Mouse (Mus musculus): Measurements from ENCODE around the gene Anxa4. TPM values are rescaled to one million over a fixed set of nuclear protein-coding genes. Genes with fewer than 3 reads are reported as not detected.

The Anxa4 gene
- polyA plus RNA-seq, 1 experiment from 2014 or later: 40.0 TPM

DNA sequence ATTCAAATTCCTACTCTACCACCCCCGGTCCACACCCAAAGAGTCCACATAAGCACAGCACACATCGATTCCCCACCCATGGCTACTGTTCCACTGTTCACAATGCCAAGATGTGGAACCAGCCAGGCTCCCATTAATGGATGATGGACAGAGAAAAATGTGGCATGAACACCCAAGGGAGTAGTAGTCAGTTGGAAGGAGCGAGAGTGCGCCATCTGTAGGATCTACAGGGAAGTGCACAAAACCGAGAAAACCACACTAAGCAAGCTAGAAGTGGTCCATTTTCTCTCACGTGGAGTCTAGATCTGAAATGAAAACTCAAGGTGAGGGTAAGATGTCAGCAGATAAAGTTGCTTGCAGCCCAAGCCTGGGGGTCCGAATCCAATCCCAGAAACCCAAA lies 27.3 kb upstream of the Anxa4 start:
- peaks cover 18% of the 10 kb centered on the region for H3K4me1 ChIP-seq
- no peaks in the 10 kb centered on the region for H3K9me3 ChIP-seq (replicated peaks)
- no peaks in the 10 kb centered on the region for H3K36me3 ChIP-seq
- no peak overlapping the region for H3K4me2 ChIP-seq
- H3K4me3 ChIP-seq (replicated peaks): no peak overlapping the region
- no peaks in the 10 kb centered on the region for H3K27me3 ChIP-seq
- WGBS: 68% methylated on average over 7 of the region's 7 CpGs
- no peak overlapping the region for H3K9ac ChIP-seq
- no peak overlapping the region for H3K27ac ChIP-seq
- ATAC-seq (replicated peaks; ENCODE audit: low FRiP score): no peak

DNA sequence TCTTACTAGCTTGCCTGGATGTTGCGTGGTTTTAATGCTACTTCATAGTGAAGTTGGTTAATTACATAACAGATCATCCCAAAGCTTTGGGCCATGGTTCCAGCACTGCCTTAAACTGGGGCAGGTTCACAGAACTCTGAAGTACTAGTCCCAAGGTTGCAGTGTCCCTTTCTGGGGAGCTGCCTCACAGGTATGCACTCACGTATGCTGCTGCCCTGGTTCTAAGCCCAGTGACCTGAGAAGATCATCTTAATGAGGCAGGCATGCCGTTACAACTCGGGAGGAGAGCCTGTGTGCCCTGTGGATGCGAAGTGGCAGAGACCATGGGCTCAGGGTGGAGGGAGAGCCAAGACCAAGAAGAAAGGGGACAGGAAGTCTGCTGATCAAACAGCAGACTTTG lies 26.5 kb upstream of the Anxa4 start:
- H3K9ac ChIP-seq: no peak overlapping the region
- no peaks in the 10 kb centered on the region for H3K27me3 ChIP-seq
- H3K27ac ChIP-seq: no peak overlapping the region
- 65% methylated on average over 5 of the region's 5 CpGs for WGBS
- H3K4me2 ChIP-seq: no peak overlapping the region
- H3K4me1 ChIP-seq: peaks cover 26% of the 10 kb centered on the region
- no peak overlapping the region for H3K4me3 ChIP-seq (replicated peaks)
- no peaks in the 10 kb centered on the region for H3K36me3 ChIP-seq
- no peak for ATAC-seq (replicated peaks; ENCODE audit: low FRiP score)
- H3K9me3 ChIP-seq (replicated peaks): no peaks in the 10 kb centered on the region

DNA sequence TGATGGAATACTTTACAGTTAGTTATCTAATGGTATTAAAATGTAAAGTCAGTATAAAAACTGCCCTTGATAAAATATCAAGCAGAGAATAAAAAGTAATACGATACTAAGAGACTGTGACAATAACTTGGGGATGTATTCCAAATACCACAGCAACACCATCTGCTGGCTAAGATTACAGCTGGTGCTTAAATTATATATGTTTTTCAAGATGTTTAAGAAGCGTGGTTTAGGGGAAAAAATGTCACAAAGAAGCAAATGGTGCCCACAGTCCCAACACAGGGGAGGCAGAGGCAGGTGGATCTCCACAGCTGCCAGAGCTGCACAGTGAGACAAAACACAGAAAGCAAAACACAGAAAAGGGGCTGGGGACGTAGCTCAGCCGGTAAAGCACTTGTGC lies 25.5 kb upstream of the Anxa4 start:
- peaks cover 27% of the 10 kb centered on the region for H3K4me1 ChIP-seq
- WGBS: 73% methylated on average over 4 of the region's 4 CpGs
- no peak overlapping the region for H3K4me3 ChIP-seq (replicated peaks)
- H3K9ac ChIP-seq: no peak overlapping the region
- no peaks in the 10 kb centered on the region for H3K27me3 ChIP-seq
- ATAC-seq (replicated peaks; ENCODE audit: low FRiP score): no peak
- H3K27ac ChIP-seq: no peak overlapping the region
- H3K9me3 ChIP-seq (replicated peaks): no peaks in the 10 kb centered on the region
- H3K4me2 ChIP-seq: no peak overlapping the region
- H3K36me3 ChIP-seq: no peaks in the 10 kb centered on the region

DNA sequence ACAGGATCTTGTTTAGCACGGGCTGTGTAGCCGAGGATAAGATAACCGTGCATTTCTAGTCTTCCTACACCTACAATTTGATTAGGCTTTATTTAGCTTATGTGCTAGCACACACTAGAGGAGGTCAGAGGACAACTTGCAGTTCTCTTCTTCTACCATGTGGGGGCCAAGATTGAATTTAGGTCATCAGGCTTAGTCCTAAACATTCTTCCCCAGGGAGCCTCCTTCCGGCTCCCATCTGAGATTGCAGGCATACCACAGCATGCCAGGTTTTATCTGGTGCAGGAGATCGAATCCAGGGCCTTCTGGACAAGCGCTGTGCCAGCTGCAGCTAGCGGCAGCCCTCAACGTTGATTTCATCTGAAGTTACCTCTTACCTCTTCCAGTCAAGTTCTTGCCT lies 23.2 kb upstream of the Anxa4 start:
- no peak overlapping the region for H3K9ac ChIP-seq
- H3K27me3 ChIP-seq: no peaks in the 10 kb centered on the region
- H3K4me2 ChIP-seq: no peak overlapping the region
- no peaks in the 10 kb centered on the region for H3K9me3 ChIP-seq (replicated peaks)
- ATAC-seq (replicated peaks; ENCODE audit: low FRiP score): no peak
- no peak overlapping the region for H3K27ac ChIP-seq
- H3K4me3 ChIP-seq (replicated peaks): no peak overlapping the region
- no peaks in the 10 kb centered on the region for H3K36me3 ChIP-seq
- WGBS: 26% methylated on average over 8 of the region's 8 CpGs
- H3K4me1 ChIP-seq: peaks cover 9% of the 10 kb centered on the region

DNA sequence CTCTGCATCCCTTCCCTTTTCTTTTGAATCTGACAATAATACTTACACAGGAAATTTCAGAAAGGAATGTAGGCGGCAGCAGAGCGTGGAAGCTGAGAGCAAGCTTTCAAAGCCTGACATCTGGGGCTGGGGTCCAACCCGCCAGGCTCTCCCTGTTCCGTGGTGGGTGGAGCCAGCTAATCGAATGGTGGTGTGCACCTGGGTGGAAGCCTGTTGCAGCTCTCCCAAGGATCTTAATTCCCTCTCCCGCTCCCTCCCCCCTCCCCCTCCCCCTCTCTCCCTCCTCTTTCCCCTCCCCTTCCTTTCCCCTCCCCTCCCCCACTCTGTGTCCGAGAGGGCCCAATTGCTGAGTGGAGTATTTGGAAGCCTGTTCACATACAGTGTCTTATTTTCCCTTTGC lies 22.1 kb upstream of the Anxa4 start:
- 0 out of 2 replicates have a peak overlapping the region, but pooled peaks have one; percentile 14 for H3K9ac ChIP-seq
- H3K27me3 ChIP-seq: no peaks in the 10 kb centered on the region
- peak overlapping the region; percentile 41; the same call in 1 of the 2 replicates for H3K27ac ChIP-seq
- H3K4me3 ChIP-seq (replicated peaks): peak overlapping the region; percentile 11; the same call in 1 of the 2 replicates
- H3K4me2 ChIP-seq: peak overlapping the region; percentile 52
- 10% methylated on average over 7 of the region's 7 CpGs for WGBS
- H3K9me3 ChIP-seq (replicated peaks): no peaks in the 10 kb centered on the region
- ATAC-seq (replicated peaks; ENCODE audit: low FRiP score): no peak
- H3K36me3 ChIP-seq: no peaks in the 10 kb centered on the region
- peaks cover 9% of the 10 kb centered on the region for H3K4me1 ChIP-seq

DNA sequence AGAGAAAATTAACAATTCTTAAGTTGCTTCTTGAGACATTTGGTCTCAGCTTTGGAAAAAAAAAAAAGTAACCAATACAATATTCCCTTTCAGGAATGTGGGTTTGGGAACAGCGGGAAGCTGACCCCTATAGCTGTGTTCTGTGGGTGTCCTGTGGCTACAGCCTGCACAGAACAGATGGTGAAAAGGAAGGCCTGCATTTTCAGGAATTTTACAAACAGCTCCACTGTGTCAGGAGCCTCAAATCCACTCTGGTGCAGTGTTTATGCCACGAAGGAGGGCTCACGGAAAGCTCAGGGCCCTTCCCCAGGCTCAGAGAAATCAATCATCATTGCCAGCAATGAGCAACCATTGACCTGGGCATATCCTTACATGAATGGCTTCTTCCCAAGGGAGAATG lies 21.5 kb upstream of the Anxa4 start:
- no peaks in the 10 kb centered on the region for H3K36me3 ChIP-seq
- no peak overlapping the region for H3K4me3 ChIP-seq (replicated peaks)
- 0 out of 2 replicates have a peak overlapping the region, but pooled peaks have one; percentile 14 for H3K9ac ChIP-seq
- 0 out of 2 replicates have a peak, but pooled peaks cover 3% of the 10 kb centered on the region for H3K27me3 ChIP-seq
- H3K4me2 ChIP-seq: peak overlapping the region; percentile 52
- peaks cover 9% of the 10 kb centered on the region for H3K4me1 ChIP-seq
- peak overlapping the region; percentile 41; the same call in 1 of the 2 replicates for H3K27ac ChIP-seq
- 54% methylated on average over 3 of the region's 3 CpGs for WGBS
- no peak for ATAC-seq (replicated peaks; ENCODE audit: low FRiP score)
- no peaks in the 10 kb centered on the region for H3K9me3 ChIP-seq (replicated peaks)

DNA sequence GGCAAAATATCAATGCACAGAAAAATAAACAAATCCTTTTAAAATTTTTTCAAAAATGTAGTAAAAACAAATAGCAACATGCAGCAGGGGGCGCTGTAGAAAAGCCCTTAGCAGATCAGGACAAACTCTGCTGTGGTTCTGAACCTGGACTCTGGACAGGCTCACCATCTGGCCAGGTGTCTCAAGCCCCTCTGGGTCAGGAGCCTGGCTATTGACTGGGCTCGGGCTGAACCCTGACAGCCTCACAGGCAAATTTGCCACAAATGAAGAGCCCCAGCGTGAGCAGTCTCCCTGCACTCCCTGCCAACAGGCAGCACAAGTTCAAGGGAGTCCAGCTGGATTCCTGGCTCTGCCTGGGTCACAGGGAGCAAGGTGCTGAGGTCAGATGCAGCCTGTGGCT lies 20.0 kb upstream of the Anxa4 start:
- no peak overlapping the region for H3K4me3 ChIP-seq (replicated peaks)
- peaks cover 9% of the 10 kb centered on the region for H3K4me1 ChIP-seq
- ATAC-seq (replicated peaks; ENCODE audit: low FRiP score): no peak
- 24% methylated on average over 3 of the region's 3 CpGs for WGBS
- no peak overlapping the region for H3K4me2 ChIP-seq
- H3K27me3 ChIP-seq: 0 out of 2 replicates have a peak, but pooled peaks cover 4% of the 10 kb centered on the region
- no peaks in the 10 kb centered on the region for H3K36me3 ChIP-seq
- no peak overlapping the region for H3K27ac ChIP-seq
- no peak overlapping the region for H3K9ac ChIP-seq
- no peaks in the 10 kb centered on the region for H3K9me3 ChIP-seq (replicated peaks)

DNA sequence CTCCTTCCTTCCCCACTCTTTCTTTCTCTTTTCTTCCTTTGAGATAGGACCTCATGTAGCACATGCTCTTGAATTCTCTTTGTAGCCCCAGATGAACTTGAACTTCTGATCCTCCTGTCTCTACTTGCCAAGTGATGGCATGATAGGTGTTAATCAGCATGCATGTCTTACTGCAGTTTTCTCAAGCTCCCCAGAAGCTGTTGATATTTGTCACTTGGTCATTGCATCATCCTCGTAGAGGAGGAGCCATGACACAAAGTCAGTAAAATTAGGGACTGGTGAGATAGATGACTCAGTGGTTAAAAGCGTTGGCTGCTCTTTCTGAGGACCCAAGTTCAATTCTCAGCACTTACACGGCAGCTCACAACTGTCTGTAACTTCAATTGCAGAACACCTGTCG lies 19.5 kb upstream of the Anxa4 start:
- ATAC-seq (replicated peaks; ENCODE audit: low FRiP score): no peak
- Histone ChIP-seq H3K27me3 (peaks cover 8% of the 10 kb centered on the region; the same call in 1 of the 2 replicates), H3K4me2 (no peak overlapping the region), H3K9ac (no peak overlapping the region), H3K4me3 (replicated peaks) (no peak overlapping the region), H3K27ac (no peak overlapping the region), H3K4me1 (peaks cover 9% of the 10 kb centered on the region), H3K9me3 (replicated peaks) (no peaks in the 10 kb centered on the region), H3K36me3 (no peaks in the 10 kb centered on the region)
- 60% methylated on average over 4 of the region's 4 CpGs for WGBS

DNA sequence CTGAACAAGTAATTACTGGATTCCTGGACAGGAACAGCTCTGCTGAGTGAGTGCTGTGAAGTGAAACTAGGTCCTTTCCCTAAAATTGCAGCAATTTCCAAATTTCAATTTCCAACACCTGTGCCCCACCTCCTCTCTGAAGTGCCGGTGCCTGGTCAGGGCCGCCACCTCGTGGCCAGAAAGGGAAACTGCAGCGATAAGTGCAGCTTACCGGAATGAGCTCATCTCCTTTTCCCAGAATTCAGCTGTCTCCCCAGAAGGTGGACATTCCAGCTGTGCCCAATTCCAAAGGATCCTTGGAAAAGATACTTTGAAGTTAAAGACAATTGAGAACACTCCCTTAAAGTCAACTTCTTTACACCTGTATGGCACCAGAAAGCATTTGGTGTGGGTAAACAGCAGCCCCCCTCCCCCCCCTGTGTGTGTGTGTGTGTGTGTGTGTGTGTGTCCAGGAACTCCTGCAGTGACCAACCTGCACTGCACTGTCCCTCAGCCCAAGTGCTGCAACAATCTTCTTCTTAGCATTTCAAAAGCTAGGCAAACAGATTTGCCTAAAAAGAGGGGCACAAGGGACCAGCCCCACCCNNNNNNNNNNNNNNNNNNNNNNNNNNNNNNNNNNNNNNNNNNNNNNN lies 13.2 kb upstream of the Anxa4 start:
- 3% methylated on average over 5 of the region's 5 CpGs for WGBS
- H3K4me2 ChIP-seq: no peak overlapping the region
- no peak overlapping the region for H3K27ac ChIP-seq
- ATAC-seq (replicated peaks; ENCODE audit: low FRiP score): peak; percentile 46; the same call in 1 of the 2 replicates
- peaks cover 10% of the 10 kb centered on the region; the same call in 1 of the 2 replicates for H3K27me3 ChIP-seq
- no peak overlapping the region for H3K4me3 ChIP-seq (replicated peaks)
- H3K9ac ChIP-seq: no peak overlapping the region
- H3K36me3 ChIP-seq: no peaks in the 10 kb centered on the region
- H3K9me3 ChIP-seq (replicated peaks): no peaks in the 10 kb centered on the region
- no peaks in the 10 kb centered on the region for H3K4me1 ChIP-seq

DNA sequence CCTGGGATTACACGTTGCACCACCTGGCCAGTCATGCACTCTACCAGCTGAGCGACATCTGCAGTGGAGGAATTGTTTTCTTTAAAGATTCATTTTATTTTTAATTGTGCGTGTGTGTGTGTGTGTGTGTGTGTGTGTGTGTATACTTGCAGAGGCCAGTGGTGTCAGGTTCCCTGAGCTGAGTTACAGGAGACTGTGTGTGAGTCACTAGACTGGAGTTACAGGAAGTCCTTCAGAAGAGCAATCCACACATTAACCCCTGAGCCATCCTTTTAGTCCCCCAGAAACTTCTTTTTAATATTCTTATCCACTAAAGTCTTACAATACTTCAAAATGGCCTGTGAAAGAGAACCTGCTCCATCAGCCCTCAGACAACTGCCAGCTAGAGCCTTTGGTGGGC lies 11.3 kb upstream of the Anxa4 start:
- H3K36me3 ChIP-seq: no peaks in the 10 kb centered on the region
- no peak overlapping the region for H3K27ac ChIP-seq
- H3K27me3 ChIP-seq: peaks cover 6% of the 10 kb centered on the region; the same call in 1 of the 2 replicates
- 62% methylated on average over 3 of the region's 3 CpGs for WGBS
- no peak overlapping the region for H3K9ac ChIP-seq
- H3K9me3 ChIP-seq (replicated peaks): no peaks in the 10 kb centered on the region
- no peak for ATAC-seq (replicated peaks; ENCODE audit: low FRiP score)
- H3K4me1 ChIP-seq: no peaks in the 10 kb centered on the region
- no peak overlapping the region for H3K4me3 ChIP-seq (replicated peaks)
- H3K4me2 ChIP-seq: no peak overlapping the region

DNA sequence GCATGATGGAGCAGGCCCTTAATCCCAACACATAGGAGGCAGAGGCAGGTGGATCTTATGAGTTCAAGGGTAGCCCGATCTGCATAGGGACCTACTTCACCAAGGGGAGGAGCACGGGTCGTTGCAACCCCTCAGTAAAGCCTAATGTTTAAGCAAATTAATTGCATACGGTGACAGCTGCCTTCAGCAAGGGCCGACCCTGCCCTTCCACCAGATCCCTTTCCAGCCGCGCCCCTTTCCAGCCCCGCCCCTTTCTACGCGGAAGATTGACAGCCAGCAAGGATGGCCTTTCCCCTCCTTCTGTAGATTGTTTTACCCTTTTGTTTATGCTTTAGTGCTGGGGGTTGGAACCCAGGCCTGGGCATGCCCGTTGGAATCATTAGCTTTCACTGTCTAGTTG lies 8.0 kb upstream of the Anxa4 start:
- Histone ChIP-seq H3K27ac (no peak overlapping the region), H3K36me3 (no peaks in the 10 kb centered on the region), H3K9me3 (replicated peaks) (no peaks in the 10 kb centered on the region), H3K4me2 (no peak overlapping the region), H3K9ac (no peak overlapping the region), H3K4me3 (replicated peaks) (no peak overlapping the region), H3K27me3 (no peaks in the 10 kb centered on the region), H3K4me1 (no peaks in the 10 kb centered on the region)
- ATAC-seq (replicated peaks; ENCODE audit: low FRiP score): no peak
- 39% methylated on average over 11 of the region's 11 CpGs for WGBS

DNA sequence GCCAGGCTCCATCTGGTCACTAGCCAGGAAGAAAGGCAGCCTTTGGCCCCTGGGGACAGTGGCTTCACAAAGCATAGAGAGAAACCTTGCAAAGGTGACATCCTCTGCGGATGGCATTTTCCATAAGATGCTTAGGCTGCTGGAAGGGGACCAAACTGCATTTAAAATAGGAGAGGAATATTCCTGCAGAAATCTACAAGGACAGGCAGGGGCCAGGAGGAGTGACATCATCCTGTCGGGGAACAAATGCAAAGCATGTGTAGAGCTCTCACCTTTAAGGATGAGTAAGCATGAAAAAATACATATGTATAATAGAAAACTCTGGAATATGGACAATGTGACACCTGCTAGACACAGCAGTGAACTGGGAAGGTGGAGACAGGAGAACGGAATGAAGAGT lies 7.1 kb upstream of the Anxa4 start:
- Histone ChIP-seq H3K36me3 (no peaks in the 10 kb centered on the region), H3K27me3 (no peaks in the 10 kb centered on the region), H3K4me1 (no peaks in the 10 kb centered on the region), H3K4me2 (no peak overlapping the region), H3K27ac (no peak overlapping the region), H3K9ac (no peak overlapping the region), H3K9me3 (replicated peaks) (no peaks in the 10 kb centered on the region), H3K4me3 (replicated peaks) (no peak overlapping the region)
- ATAC-seq (replicated peaks; ENCODE audit: low FRiP score): no peak
- 84% methylated on average over 3 of the region's 3 CpGs for WGBS

DNA sequence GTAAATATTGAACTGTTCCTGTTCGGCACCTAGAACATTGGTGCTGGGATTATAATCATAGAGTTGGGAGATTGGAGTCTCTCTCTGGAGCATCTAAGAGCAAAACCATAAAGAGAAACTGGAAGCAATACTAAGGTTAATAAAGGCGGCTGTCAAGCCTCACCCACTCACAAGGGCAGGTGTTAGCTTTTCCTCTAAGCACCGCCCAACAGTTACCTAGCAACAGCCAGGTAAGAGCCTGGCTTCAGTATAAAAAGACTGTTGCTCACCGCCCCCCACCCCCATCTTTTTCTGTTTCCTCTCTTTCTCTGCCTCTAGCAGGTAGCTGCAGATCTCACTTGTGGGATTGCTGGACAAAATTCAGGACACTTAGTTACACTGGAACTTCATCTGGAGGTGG lies 4.1 kb upstream of the Anxa4 start:
- 63% methylated on average over 4 of the region's 4 CpGs for whole genome bisulfite sequencing
- H3K4me2 ChIP-seq: no peak overlapping the region
- peaks cover 14% of the 10 kb centered on the region for H3K27me3 ChIP-seq
- H3K36me3 ChIP-seq: no peaks in the 10 kb centered on the region
- no peak overlapping the region for H3K9ac ChIP-seq
- no peak overlapping the region for H3K27ac ChIP-seq
- no peak overlapping the region for H3K4me3 ChIP-seq (replicated peaks)
- H3K4me1 ChIP-seq: peaks cover 10% of the 10 kb centered on the region
- H3K9me3 ChIP-seq (replicated peaks): no peaks in the 10 kb centered on the region
- no peak for ATAC-seq (replicated peaks; ENCODE audit: low FRiP score)

Measured in kidney, embryonic 15.5 days (tissue).